In genomic region chr8:5859650-5860049, GRCm38 (mm10) we compare ENCODE assay signal across 4 mouse cellular contexts.
DNase-seq lines count a peak whose midpoint lies in the region; ATAC-seq and TF ChIP-seq lines count a peak whose summit lies in the region.
"Not testable (repeated sequence)": the region's sequence is repeated elsewhere in the genome, so short reads cannot be mapped to it uniquely, and the experiment has no call there.

No protein-coding gene starts in this region.

- ATAC-seq in intestine, embryonic 15.5 days = peak; percentile 93
- peak; percentile 96 for ATAC-seq in intestine, postnatal 0 days

- peak; percentile 7 for DNase-seq in R1 (ENCODE audit: low read depth, low spot score)
- peak; percentile 77 for DNase-seq in heart, adult 11 months

- H3K4me2 ChIP-seq in intestine, embryonic 15.5 days (replicated peaks); intestine, postnatal 0 days (replicated peaks; ENCODE audit: low read depth): not testable (repeated sequence)

- not testable (repeated sequence) for H3K27ac ChIP-seq in intestine, embryonic 15.5 days; intestine, postnatal 0 days (ENCODE audit: low read depth, low read length)

- not testable (repeated sequence) for H3K4me3 ChIP-seq in intestine, embryonic 15.5 days (replicated peaks); intestine, postnatal 0 days (ENCODE audit: low read depth, low read length)

- TF ChIP-seq CTCF in intestine, postnatal 0 days (IDR thresholded peaks at IDR 0.05; ENCODE audit: low read depth) = not testable (repeated sequence)

- not testable (repeated sequence) for H3K9me3 ChIP-seq in intestine, embryonic 15.5 days; intestine, postnatal 0 days (ENCODE audit: control insufficient read depth)

- not testable (repeated sequence) for H3K36me3 ChIP-seq in intestine, embryonic 15.5 days; intestine, postnatal 0 days (ENCODE audit: control insufficient read depth, insufficient read depth)

- H3K27me3 ChIP-seq in intestine, embryonic 15.5 days (replicated peaks); intestine, postnatal 0 days (replicated peaks; ENCODE audit: control insufficient read depth, insufficient read depth, low read length): not testable (repeated sequence)

- not testable (repeated sequence) for H3K9ac ChIP-seq in intestine, embryonic 15.5 days; intestine, postnatal 0 days (ENCODE audit: low read depth, low read length)

- not testable (repeated sequence) for H3K4me1 ChIP-seq in intestine, embryonic 15.5 days (replicated peaks); intestine, postnatal 0 days (replicated peaks; ENCODE audit: control insufficient read depth, insufficient read depth, low read length)
